Mouse (Mus musculus) spleen, adult 18-20 months (tissue): ENCODE results near the gene Pla2g4e.
"Not testable (repeated sequence)": the region's sequence is repeated elsewhere in the genome, so short reads cannot be mapped to it uniquely, and the experiment has no call there.

ENCODE experiments used
- DNase-seq, 2 experiments: peaks; one replicate each; pipeline ENCODE4 v3.0.0; 2022; ENCODE audit warnings: mixed read lengths in 2 of 2

Gene Pla2g4e

DNA sequence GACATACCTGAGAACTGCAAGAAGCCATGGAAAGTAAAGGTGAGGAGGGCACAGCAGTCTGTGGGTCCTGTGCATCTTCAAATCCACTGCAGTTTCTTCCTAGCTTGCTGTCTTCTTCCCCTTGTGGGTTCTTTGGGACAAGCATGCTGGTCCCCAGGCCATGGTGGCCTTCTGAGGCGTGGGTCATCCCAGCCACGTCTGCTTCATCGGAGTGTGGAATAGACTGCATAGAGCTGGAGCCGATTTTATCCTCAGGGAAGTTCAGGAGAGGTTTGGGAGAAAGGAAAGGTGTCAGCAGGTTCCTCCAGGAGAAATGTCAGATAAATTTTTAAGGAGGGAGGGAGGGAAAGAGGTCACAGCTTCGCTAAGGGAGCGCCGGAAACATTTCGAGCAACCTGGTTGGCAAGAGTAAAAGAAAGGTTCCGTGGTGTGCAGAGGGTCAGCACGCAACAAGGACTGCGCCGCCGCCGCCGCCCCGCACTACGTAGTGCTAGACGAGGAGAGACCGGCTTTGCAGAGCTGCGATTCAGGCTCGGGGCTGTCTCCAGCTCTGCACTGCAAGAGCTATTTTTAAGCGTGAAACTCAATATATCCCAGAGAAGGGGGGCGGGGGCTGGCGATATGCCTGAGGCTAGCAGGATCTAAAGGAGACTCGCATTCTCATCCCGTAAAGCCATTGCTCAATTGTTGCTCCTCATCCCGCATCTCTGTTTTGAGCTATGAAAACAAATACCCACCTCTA, at the start of gene Pla2g4e:
Gene Pla2g4e (minus strand): TSS at position 657 of the 742 bp plus-strand sequence.
- no peak for DNase-seq

DNA sequence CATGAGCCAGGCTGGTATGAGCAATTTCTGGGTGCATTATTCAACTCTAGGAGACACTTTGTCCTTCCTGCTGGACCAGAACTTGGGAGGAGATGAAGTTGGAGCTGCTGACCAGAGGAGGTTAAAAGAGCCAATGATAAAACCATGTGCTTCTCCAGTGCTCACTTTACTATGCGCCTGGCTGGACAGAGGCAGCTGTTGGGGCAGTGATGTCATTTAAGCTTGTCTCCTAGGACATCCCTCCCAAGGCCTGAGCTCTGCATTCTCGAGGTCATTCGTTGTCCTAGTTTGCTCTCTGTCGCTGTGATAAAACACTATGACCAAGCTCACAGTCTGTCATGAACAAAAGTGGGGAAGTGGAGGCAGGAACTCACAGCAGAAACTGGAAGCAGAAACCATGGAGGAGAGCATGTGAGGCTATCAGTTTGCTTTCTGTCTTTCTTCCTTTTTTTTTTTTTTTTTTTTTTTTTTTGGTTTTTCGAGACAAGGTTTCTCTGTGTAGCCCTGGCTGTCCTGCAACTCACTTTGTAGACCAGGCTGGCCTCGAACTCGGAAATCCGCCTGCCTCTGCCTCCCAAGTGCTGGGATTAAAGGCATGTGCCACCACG, 46.4 kb upstream of the Pla2g4e start:
- DNase-seq: no peak

DNA sequence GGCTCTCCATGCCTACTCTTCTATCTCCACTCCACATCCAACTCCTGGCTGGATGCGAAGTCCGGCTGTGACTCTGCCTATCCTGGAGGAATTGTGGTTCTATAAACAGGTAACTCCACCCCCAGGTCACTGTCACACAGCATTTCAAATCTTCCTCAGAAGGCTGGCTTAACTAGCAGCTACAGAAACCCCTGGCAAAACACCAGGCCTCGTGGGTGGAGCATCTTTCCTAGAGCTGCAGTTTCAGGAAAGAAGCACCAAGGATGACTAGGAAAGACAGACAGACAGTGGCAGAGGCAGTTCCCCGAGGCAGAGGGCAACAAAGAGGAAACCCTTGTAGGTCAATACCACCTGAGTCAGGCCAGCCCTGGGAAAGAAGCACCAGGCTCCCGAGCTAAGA, 43.9 kb upstream of the Pla2g4e start, which contains the start of gene Pla2g4d:
Gene Pla2g4d (minus strand): TSS at position 203 of the 400 bp plus-strand sequence.
- no peak for DNase-seq

DNA sequence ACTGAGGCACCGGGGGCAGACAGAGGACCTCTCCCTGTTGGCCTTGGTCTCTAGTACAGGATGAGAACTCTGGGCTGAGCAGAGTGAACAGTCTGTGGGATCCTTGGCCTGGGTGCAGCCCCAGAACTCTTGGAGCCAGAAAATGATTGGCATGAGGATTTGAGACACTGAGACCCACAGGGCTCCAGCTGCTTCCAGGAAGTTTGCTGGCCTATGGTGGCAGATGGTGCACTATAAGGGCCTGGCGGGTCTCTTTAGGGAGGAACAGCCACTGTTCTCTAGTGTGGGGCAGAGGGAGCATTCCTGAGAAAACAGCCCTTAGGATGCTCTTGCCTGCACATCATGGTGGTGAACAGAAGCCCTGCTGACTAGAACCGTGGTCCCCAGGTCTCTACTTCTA, 43.3 kb upstream of the Pla2g4e start:
- no peak for DNase-seq

DNA sequence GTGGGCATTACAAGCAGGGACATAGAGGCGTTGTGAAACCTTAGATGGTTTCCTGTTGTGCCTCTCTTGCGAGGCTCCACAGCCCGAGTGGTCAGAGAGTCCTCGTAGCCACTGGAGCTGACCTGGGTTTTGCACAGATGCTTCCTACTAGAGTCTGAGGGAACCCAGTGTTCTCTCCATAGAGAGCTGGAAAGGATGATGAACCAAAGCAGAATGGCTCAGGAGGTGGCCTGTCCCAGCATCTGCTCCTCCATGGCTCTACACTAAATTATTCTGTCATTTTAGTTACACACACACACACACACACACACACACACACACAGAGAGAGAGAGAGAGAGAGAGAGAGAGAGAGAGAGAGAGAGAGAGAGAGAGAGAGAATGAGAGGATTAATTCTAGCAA, 40.5 kb upstream of the Pla2g4e start:
- DNase-seq: no peak

DNA sequence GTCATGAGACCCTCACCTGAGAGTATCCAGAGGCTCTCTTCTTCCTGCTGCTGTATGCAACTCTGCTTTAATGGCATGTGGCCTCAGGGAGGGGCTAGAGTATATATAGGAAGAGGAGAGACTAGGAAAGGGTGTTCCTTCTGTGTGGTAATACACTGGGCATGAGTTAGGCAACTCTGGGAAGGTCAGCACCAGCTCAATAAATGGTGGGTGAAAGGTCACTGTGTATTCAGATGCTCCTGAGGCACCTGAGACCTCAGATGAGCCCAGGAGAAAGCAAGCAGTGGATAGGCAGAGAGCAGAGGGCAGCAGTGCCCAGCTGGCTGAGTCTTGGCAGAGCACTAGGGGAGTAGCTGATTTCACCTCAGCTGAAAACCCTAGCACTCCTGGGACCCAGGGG, 39.6 kb upstream of the Pla2g4e start:
- no peak for DNase-seq

DNA sequence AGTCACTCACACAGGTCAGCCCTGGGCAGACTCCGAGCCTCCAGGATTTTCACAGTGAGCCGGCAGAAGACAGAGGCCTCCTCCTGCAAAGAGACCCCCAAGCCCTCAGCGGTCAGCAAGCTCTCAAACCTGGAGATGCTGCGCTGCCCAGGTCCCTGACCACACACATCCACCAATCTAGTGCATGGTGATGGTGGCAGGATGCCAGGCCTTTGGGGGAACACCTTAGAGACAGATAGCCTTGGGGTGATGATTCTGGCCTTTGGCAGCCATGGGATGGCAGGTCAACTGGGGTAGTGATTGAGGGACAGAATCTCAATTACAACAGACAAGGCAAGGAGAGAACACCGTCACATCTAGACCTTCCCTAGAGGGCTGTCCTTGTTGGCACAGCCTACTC, 39.0 kb upstream of the Pla2g4e start:
- no peak for DNase-seq

DNA sequence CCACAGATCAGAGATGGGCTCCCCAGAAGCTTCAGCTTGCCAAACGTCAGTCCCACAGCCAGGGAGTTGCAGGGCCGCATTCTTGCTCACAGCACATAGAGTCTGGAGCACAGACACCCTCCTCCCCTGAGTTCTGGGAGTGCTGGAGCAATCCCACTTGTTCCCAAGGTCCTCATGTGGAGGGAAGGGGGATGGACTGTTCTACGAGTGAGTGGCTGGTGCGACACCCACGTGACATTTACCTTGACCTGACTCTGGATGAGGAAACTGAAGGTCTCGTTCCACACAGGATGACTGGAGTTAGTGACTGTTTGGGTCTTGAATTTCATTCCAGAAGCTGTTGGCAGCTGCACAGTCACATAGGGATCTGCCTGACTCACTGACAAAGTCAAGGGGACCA, 38.4 kb upstream of the Pla2g4e start:
- DNase-seq: no peak

DNA sequence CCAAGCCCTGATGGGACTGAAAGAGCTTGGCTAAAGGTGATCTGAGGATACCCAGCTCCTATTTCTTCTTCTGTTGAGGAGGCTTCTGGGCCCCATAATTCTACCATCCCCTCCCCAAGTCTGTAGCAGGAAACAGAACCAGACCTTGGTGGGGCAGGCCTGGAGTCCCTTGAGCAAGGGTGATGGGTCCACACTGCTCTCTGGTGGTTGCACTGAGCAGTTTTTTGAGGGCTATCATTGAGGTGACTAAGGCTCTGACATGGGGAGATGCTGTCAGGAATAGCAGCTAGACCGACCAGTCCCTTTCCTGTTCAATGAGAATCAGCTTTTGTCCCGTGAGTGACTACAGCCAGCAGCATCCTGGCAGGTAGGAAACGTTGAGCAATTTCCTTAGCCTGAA, 36.1 kb upstream of the Pla2g4e start:
- DNase-seq: no peak

DNA sequence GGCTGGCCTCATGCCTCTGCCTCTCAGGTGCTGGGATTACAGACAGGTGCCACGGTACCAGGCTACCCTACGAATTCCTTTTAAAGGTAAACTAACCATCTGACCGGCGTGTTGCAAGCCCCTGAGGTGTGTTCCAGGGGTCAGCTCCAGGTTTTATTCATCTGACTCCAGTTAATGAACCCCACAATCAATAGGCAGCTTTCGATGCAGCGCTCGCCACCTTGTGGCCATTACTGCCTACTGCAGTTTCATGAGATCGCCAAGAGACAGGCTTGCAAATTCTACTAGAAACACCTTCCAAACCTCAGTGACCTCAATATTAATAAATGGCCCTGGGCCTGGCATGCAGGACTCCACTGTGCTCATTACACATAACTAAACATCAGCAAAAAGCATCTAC, 34.8 kb upstream of the Pla2g4e start:
- DNase-seq: peak in 1 of 2 experiments; percentile 59

DNA sequence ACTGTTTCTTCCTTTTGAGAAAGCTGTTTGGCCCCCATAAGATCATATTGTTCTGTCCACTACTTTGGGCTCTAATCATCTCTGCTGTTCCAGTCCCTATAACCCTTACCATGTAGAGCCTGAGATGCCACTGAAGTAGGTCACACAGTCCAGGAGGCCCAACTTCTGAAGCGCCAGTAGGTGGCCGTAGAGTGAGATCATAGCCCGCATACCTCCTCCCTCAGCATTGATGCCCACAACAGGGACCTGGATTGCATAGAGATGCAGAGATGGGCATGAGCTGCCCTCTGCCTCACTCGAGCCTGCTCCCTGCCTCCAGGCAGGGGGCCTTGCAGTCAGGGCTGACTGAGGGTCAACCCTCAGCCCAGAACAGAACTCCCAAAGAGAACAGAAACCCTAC, 31.8 kb upstream of the Pla2g4e start:
- DNase-seq: no peak

DNA sequence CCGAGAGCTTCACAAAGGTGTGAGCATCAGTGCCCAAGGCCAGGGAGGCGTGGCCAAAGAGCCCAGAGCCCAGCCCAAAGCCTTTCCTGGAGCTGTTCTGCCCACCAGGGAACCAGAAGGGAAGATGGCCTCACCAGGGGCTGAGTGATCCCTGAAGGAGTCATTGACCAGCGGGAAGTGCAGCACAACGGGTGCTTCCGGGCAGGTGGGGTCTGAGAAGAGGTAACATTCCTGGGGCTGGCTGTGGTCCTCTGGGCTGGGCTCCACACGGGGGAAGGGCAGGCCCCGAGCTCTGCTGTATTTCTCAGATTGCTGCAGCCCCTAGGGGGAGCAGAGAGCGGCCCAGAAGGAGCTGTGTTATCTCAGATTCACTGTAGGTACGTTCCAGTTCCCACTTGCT, 23.5 kb upstream of the Pla2g4e start:
- peak in 1 of 2 experiments; percentile 14 for DNase-seq

DNA sequence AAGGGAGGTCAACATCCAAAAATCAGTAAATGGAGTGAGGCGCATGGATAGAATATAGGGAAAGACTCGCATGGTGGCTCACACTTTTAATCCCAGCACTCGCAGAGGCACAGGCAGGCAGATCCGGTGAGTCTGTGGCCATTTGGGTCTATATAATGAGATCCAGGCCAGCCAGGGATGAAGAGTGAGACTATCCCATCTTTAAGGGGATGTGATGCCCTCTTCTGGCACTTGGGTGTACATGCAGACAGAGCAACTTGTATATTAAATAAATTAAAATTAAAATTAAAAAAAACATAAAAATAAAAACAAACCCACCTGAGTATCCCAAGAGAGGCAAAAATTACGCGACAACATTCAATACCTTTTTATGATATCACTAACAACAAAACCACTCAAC, 20.4 kb upstream of the Pla2g4e start:
- DNase-seq: no peak

DNA sequence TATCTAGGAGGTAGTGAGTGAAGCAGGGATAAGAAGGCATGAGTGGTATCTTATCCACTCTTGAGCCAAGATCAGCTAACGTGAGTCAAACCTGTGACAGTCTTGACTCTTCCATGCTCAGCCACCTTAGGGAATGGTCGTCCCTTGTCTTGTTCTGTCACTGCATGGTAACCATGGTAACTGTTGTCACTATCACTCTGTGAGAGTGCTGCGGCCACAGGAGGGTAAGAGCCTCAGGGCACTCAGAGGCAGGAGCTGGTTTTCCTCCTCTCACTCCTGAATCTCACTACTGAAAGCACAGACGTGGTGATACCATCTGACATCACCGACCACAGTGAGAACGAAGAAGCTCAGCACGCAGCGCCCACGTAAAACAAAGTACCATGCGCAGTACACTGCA, 19.7 kb upstream of the Pla2g4e start:
- no peak for DNase-seq

DNA sequence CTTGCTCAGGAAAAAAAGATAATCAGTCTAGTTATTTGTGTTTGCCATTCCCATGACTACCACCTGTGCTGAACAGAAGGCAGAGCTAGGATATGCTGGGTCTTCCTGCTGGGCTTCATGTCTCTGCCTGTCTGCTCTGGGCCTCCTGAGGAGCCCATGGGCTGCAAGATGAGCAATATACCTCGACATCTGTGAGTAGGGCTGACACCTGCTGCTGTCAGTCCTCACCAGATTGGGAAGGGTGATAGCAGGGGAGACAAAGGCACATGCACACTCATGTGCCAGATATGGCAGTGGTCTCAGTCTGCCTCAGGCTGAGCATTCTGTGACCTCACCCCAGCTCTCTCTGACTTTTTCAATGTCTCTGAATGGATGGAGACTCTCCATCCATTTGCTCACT, 17.7 kb upstream of the Pla2g4e start:
- DNase-seq: no peak

DNA sequence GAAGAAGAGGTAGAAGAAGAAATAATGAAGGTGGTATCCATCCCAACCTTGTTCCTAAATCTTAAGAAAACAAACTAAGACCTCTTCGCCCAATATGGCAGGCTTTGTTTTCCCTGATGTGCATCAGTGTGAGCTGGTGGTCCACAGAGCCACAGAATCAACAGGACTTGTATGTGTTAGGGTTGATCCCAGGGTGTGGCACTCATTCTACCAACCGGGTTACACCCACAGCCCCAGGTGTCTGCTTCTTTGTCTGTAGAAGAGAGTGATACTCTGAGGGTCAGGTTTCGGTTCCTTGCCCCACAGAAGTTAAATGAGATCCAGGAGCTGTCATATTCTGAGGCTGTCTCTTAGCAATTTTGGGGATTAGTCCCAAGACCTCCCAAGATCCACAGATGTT, 16.2 kb upstream of the Pla2g4e start:
- no peak for DNase-seq

DNA sequence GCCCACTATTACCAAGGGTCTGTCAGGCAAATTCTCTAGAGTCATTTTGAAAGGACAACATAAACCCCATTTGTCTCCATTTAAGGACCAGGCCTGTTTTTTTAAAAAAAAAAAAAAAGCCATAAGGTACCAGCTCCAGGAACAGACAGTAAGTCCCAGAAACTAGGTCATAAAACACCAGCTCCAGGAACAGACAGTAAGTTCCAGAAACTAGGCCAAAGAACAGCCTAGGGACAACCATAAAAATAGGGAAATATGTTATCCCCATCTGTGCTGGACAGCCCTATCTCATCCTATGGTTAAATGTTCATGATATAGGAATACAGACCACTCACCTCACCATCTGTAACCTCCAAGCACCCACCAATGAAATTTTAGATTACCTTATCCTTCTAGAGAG, 11.1 kb upstream of the Pla2g4e start:
- no peak for DNase-seq

DNA sequence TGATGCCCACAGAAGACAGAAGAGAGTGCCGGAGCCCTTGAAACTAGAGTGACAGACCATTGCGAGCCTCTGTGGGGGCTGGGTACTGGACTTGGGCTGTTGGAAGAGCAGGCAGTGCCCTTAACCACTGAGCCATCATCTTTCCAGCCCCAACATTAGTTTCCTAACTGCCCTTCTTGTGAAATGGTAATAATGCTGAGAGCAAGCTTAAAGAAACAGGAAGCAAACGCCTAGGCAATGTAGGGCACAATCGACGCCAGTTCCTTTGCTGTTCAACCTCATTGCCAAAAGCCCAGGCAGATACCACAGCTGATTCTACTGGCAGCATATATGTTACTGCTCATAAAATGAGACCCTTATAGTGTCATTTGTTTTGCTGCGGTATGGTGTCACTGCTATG, 7.5 kb upstream of the Pla2g4e start:
- no peak for DNase-seq

DNA sequence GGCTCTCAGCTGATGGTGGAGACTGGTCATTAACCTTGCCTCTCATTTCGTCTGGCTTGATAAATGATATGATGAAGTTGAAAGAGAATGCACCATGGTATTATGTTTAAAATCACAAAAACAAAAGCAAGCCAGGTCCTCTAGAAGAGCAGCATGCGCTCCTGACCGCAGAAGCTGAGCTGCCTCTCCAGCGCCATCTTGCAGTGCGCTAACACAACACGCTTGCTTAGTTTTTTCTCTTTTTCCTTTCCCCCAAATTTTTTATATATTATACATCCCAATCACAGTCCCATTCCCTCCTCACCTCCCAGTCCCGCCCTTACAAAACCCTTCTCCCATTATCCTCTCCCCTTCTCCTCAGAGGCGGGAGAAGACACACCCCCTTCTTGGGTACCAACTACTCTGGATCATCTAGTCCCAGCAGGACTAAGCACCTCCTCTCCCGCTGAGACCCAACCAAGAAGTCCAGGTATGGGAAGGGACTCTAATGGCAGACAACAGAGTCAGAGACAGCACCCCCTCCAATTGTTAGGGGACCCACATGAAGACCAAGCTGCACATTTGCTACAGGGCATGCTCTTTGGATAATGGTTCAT, 384 bp upstream of the Pla2g4e start:
- no peak for DNase-seq

DNA sequence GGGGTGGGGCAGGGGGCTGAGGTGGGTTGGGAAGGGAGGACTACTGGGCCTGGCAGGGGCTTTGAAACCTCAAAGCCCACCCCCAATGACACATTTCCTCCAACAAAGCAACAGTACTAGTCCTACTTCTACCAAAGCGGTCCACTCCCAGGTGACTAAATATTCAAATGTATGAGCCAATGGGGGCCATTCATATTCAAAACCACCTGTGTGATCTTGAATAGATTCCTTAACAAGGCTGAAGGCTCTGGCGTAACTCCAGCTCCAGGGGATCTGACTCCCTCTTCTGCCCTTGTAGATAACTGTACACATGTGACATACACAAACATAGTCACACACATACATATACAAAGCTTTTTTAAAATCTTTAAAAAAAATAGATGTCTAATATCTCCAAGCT, 1.1 kb downstream of the Pla2g4e start:
- no peak for DNase-seq

DNA sequence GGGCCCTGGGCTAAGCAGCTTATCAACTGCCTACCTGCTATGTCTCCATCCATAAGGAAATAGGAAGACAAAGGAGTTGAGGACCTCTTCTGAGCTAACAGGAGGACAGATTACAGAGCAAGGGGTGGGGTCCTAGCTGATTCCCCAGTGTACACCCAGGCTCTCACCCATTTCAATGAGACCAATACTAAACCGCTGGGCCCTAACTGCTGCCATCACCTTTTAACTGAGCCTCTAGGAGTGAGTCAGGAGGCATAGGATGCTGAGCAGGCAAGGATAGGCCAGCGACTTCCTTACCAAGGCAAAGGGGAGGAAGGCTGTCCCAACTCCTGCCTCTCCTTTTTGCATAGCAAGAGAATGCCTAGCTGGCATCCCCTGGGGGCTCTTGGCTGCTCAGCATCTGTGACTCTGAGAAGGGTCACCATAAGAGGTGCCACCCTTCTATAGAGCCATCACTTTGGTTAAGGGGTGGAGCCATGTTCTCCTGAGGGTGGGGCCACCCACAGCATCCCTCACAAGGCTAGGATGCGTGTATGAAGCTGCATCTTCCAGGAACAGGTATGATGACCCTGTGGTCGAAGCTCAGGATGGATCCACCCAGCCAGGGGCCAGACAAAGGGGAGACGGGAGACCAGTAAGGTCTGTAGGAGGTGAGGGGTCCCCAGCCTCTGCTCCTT, 2.2 kb downstream of the Pla2g4e start:
- no peak for DNase-seq

DNA sequence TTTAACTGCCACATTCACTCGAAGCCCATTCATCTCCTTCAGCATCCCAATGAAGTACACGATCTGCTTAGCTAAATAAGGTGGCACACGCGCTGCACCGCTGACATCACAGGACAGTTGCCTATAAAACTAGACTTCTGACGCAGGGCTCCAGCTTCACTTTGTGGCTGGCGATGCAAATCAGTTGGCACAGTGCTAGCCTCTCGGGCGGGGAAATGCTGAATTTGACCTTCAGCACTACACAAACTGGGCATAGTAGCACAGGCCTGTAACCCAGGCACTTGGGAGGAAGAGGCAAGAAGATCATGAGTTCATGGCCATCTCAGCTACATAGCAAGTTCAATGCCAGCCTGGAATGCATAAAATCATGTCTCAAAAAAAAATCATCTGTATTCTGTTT, 6.4 kb downstream of the Pla2g4e start:
- not testable (repeated sequence) for DNase-seq

DNA sequence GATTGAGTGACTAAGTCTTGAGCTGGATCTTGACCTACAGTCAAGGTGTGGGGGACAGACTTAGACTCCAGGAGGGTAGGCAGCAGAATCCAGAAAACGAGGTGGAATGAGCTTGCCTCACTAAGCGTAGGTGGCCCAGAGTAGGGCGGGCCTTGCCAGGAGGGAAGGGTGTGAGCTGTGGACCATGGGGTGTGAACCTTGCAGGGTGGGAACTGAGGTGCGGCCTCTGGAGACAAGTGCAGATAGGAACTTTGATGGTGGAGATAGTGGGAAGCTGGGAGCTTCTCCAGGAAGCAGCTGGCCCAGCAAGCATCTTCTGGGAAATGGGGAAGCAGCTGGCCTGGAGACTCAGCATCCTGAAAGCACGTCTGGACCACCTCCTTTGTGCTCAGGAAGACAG, 7.4 kb downstream of the Pla2g4e start:
- no peak for DNase-seq
